Mouse (Mus musculus) left cerebral cortex, postnatal 10 days (tissue): ENCODE measurements around the gene Nt5c2. TPM values are rescaled to one million over a fixed set of nuclear protein-coding genes. Genes with fewer than 3 reads are reported as not detected.
A peak's percentile ranks its signal among the peaks of the same experiment; 100 is the strongest.
"Not testable (repeated sequence)": the region's sequence is repeated elsewhere in the genome, so short reads cannot be mapped to it uniquely, and the experiment has no call there.

Experiments
- DNase-seq, 2 experiments: peaks; one replicate each; pipeline ENCODE4 v3.0.0; 2021 to 2022; ENCODE audit warnings: low spot score in 2 of 2, mixed read lengths in 1 of 2; ENCODE audit errors: extremely low spot score in 1 of 2
- intact Hi-C: fragments of 180-260 bp; cut with DNase I; formaldehyde crosslinking; loops from one replicate; pipeline ENCODE4 v1.15.1; 2025
- total RNA-seq, 2 experiments: library from RNA; stranded (reverse); gene quantifications; 2 replicates each; pipeline ENCODE4 v1.2.3; 2021

Gene Nt5c2
- total RNA-seq, 2 experiments from 2014 or later, result 76.4 to 87.4 TPM

- DNase-seq, result peak in 1 of 2 experiments; percentile 49
- intact Hi-C loops, result no loop called here
Measured at GRCm38 (mm10) chr19:47019326-47019725, 4.4 kb upstream of the Nt5c2 start.

- DNase-seq, result no peak
- intact Hi-C loops, result no loop called here
Measured at GRCm38 (mm10) chr19:47018330-47018729, 3.4 kb upstream of the Nt5c2 start.

- DNase-seq, result no peak
- intact Hi-C loops, result no loop called here
Measured at GRCm38 (mm10) chr19:47017831-47018230, 2.9 kb upstream of the Nt5c2 start.

- peak in 1 of 2 experiments; percentile 78 for DNase-seq
- intact Hi-C loops, result no loop called here
Measured at GRCm38 (mm10) chr19:47016487-47016886, 1.5 kb upstream of the Nt5c2 start.

GRCm38 (mm10) chr19:47015965-47016364, 1.0 kb upstream of the Nt5c2 start:
- intact Hi-C loops, result no loop called here

GRCm38 (mm10) chr19:47015396-47015795, 443 bp upstream of the Nt5c2 start:
- DNase-seq, result no peak
- intact Hi-C loops, result no loop called here

More at GRCm38 (mm10) chr19:47015965-47016364, 1.0 kb upstream of the Nt5c2 start:
- DNase-seq, result no peak

GRCm38 (mm10) chr19:47014159-47014446, 850 bp downstream of the Nt5c2 start:
- no peak for DNase-seq
- intact Hi-C loops, result no loop called here

- no peak for DNase-seq
- intact Hi-C loops, result no loop called here
Measured at GRCm38 (mm10) chr19:47013340-47014158, 1.4 kb downstream of the Nt5c2 start.

- intact Hi-C loops, result no loop called here
- no peak for DNase-seq
Measured at GRCm38 (mm10) chr19:47012521-47013130, 2.3 kb downstream of the Nt5c2 start.

- intact Hi-C loops, result no loop called here
- DNase-seq, result no peak
Measured at GRCm38 (mm10) chr19:47009943-47010342, 5.0 kb downstream of the Nt5c2 start.

GRCm38 (mm10) chr19:47009420-47009819, 5.5 kb downstream of the Nt5c2 start:
- DNase-seq, result no peak
- intact Hi-C loops, result no loop called here

- intact Hi-C loops, result no loop called here
- peak in 1 of 2 experiments; percentile 52 for DNase-seq
Measured at GRCm38 (mm10) chr19:47006321-47006720, 8.6 kb downstream of the Nt5c2 start.

GRCm38 (mm10) chr19:47005873-47006272, 9.1 kb downstream of the Nt5c2 start:
- no peak for DNase-seq
- intact Hi-C loops, result no loop called here

- no peak for DNase-seq
- intact Hi-C loops, result no loop called here
Measured at GRCm38 (mm10) chr19:47003742-47004511, 11.0 kb downstream of the Nt5c2 start.

GRCm38 (mm10) chr19:47000357-47000756, 14.6 kb downstream of the Nt5c2 start:
- intact Hi-C loops, DNase-seq: not testable (repeated sequence)

- intact Hi-C loops, result loop anchor here (5.0 kb wide), 1 partner anchor 237 kb away; the partner anchor contains the start of gene Cnnm2
- no peak for DNase-seq
Measured at GRCm38 (mm10) chr19:46999753-47000152, 15.2 kb downstream of the Nt5c2 start.

GRCm38 (mm10) chr19:46998953-46999352, 16.0 kb downstream of the Nt5c2 start:
- intact Hi-C loops, result loop anchor here (5.0 kb wide), 1 partner anchor 237 kb away; the partner anchor contains the start of gene Cnnm2

GRCm38 (mm10) chr19:46998168-46998870, 16.6 kb downstream of the Nt5c2 start:
- DNase-seq, result no peak
- intact Hi-C loops, result loop anchor here (5.0 kb wide), 1 partner anchor 236 kb away; the partner anchor contains the start of gene Cnnm2

More at GRCm38 (mm10) chr19:46998953-46999352, 16.0 kb downstream of the Nt5c2 start:
- no peak for DNase-seq

GRCm38 (mm10) chr19:46996095-46996494, 18.9 kb downstream of the Nt5c2 start:
- intact Hi-C loops, result loop anchor here (5.0 kb wide), 1 partner anchor 234 kb away; the partner anchor contains the start of gene Cnnm2
- DNase-seq, result no peak
